Mouse (Mus musculus): ENCODE data around the gene Dnajc5.

The Dnajc5 gene

GRCm38 (mm10) chr2:181520118-181520935, at the start of gene Dnajc5:
Dnajc5 (plus strand) TSS chr2:181520485.
- DNase-seq (ENCODE audit: low read depth) = peak; percentile 98

GRCm38 (mm10) chr2:181471246-181471645, 49.0 kb upstream of the Dnajc5 start:
- DNase-seq (ENCODE audit: low read depth) = no peak

- DNase-seq (ENCODE audit: low read depth) = no peak
Observed at GRCm38 (mm10) chr2:181472256-181472827, 47.9 kb upstream of the Dnajc5 start.

- DNase-seq (ENCODE audit: low read depth) = no peak
Observed at GRCm38 (mm10) chr2:181483120-181483519, 37.2 kb upstream of the Dnajc5 start.

- peak; percentile 58 for DNase-seq (ENCODE audit: low read depth)
Observed at GRCm38 (mm10) chr2:181483562-181484318, 36.5 kb upstream of the Dnajc5 start.

GRCm38 (mm10) chr2:181484456-181485233, 35.6 kb upstream of the Dnajc5 start:
- no peak for DNase-seq (ENCODE audit: low read depth)

- no peak for DNase-seq (ENCODE audit: low read depth)
Observed at GRCm38 (mm10) chr2:181485741-181486140, 34.5 kb upstream of the Dnajc5 start.

GRCm38 (mm10) chr2:181487338-181488277, 32.7 kb upstream of the Dnajc5 start:
- no peak for DNase-seq (ENCODE audit: low read depth)

GRCm38 (mm10) chr2:181491432-181492205, 28.7 kb upstream of the Dnajc5 start:
- DNase-seq (ENCODE audit: low read depth) = peak; percentile 65

GRCm38 (mm10) chr2:181492206-181492605, 28.1 kb upstream of the Dnajc5 start:
- DNase-seq (ENCODE audit: low read depth) = no peak

GRCm38 (mm10) chr2:181493156-181493927, 26.9 kb upstream of the Dnajc5 start, which contains the start of gene Abhd16b:
Abhd16b (plus strand) TSS chr2:181493206.
- no peak for DNase-seq (ENCODE audit: low read depth)

GRCm38 (mm10) chr2:181494266-181494945, 25.9 kb upstream of the Dnajc5 start:
- DNase-seq (ENCODE audit: low read depth) = no peak

- DNase-seq (ENCODE audit: low read depth) = peak; percentile 50
Observed at GRCm38 (mm10) chr2:181495845-181496244, 24.4 kb upstream of the Dnajc5 start.

GRCm38 (mm10) chr2:181496281-181496680, 24.0 kb upstream of the Dnajc5 start:
- DNase-seq (ENCODE audit: low read depth) = peak; percentile 70

GRCm38 (mm10) chr2:181496831-181497547, 23.3 kb upstream of the Dnajc5 start, which contains the start of gene Tpd52l2:
Tpd52l2 (plus strand) TSS chr2:181497142.
- DNase-seq (ENCODE audit: low read depth) = peak; percentile 94

- DNase-seq (ENCODE audit: low read depth) = peak; percentile 73
Observed at GRCm38 (mm10) chr2:181497548-181497875, 22.8 kb upstream of the Dnajc5 start.

GRCm38 (mm10) chr2:181498644-181499043, 21.6 kb upstream of the Dnajc5 start:
- DNase-seq (ENCODE audit: low read depth) = no peak

- no peak for DNase-seq (ENCODE audit: low read depth)
Observed at GRCm38 (mm10) chr2:181509191-181509590, 11.1 kb upstream of the Dnajc5 start.
